Mouse (Mus musculus) MEL (cell line): ENCODE measurements around the gene Proser2.

ENCODE experiments used
- CTCF ChIP-seq, 3 experiments: IDR thresholded peaks in 2 of 3; conservative IDR thresholded peaks in 1 of 3; 2 replicates each; pipeline ENCODE4 v1.5.1; 2011 to 2012; ENCODE audit warnings: low read length in 3 of 3, low read depth in 2 of 3, mild to moderate bottlenecking in 2 of 3, improper control_type of control experiment in 1 of 3, inconsistent platforms in 1 of 3, mixed read lengths in 1 of 3, moderate library complexity in 1 of 3; ENCODE audit not compliant: control insufficient read depth in 1 of 3, insufficient read depth in 1 of 3, poor library complexity in 1 of 3, severe bottlenecking in 1 of 3
- E2F4 ChIP-seq: IDR thresholded peaks from 2 replicates; pipeline ENCODE4 v1.6.1; 2011; ENCODE audit warnings: low read depth, low read length, improper control_type of control experiment, borderline replicate concordance
- ELF1 ChIP-seq: IDR thresholded peaks from 2 replicates; pipeline ENCODE4 v1.6.1; 2014; ENCODE audit warnings: low read depth, mild to moderate bottlenecking, inconsistent platforms, low read length, improper control_type of control experiment, moderate library complexity
- HCFC1 ChIP-seq: IDR thresholded peaks from 2 replicates; pipeline ENCODE4 v1.6.1; 2012; ENCODE audit warnings: low read depth, mild to moderate bottlenecking, inconsistent platforms, low read length, improper control_type of control experiment, moderate library complexity
- JUND ChIP-seq: IDR thresholded peaks from 2 replicates; pipeline ENCODE4 v1.6.1; 2011; ENCODE audit warnings: low read depth, mild to moderate bottlenecking, improper control_type of control experiment, low read length
- MAX ChIP-seq: IDR thresholded peaks from 2 replicates; pipeline ENCODE4 v1.6.1; 2011; ENCODE audit warnings: low read length, improper control_type of control experiment
- MAZ ChIP-seq: IDR thresholded peaks from 2 replicates; pipeline ENCODE4 v1.6.1; 2012; ENCODE audit warnings: low read depth, mild to moderate bottlenecking, inconsistent platforms, low read length, improper control_type of control experiment
- RCOR1 ChIP-seq: IDR thresholded peaks from 2 replicates; pipeline ENCODE4 v1.6.1; 2012; ENCODE audit warnings: low read depth, mild to moderate bottlenecking, inconsistent platforms, low read length, improper control_type of control experiment
- TAL1 ChIP-seq: IDR thresholded peaks from 2 replicates; pipeline ENCODE4 v1.6.1; 2012; ENCODE audit warnings: mild to moderate bottlenecking, inconsistent platforms, low read length, moderate library complexity, mixed read lengths
- TCF12 ChIP-seq: IDR thresholded peaks from 2 replicates; pipeline ENCODE4 v1.6.1; 2014; ENCODE audit warnings: low read depth, mild to moderate bottlenecking, inconsistent platforms, low read length, improper control_type of control experiment, moderate library complexity
- USF1 ChIP-seq: IDR thresholded peaks from 2 replicates; pipeline ENCODE4 v1.6.1; 2014; ENCODE audit warnings: low read depth, mild to moderate bottlenecking, inconsistent platforms, low read length, improper control_type of control experiment, moderate library complexity
- USF2 ChIP-seq, 2 experiments: IDR thresholded peaks; 2 replicates each; pipeline ENCODE4 v1.6.1; 2011 to 2012; ENCODE audit warnings: improper control_type of control experiment in 2 of 2, low read length in 2 of 2, borderline replicate concordance in 1 of 2, inconsistent platforms in 1 of 2, low read depth in 1 of 2, mild to moderate bottlenecking in 1 of 2; ENCODE audit not compliant: insufficient read depth in 1 of 2
- ZKSCAN1 ChIP-seq: IDR thresholded peaks from 2 replicates; pipeline ENCODE4 v1.6.1; 2012; ENCODE audit warnings: low read depth, mild to moderate bottlenecking, inconsistent platforms, low read length, improper control_type of control experiment, moderate library complexity
- ZMIZ1 ChIP-seq: IDR thresholded peaks from 2 replicates; pipeline ENCODE4 v1.6.1; 2012; ENCODE audit warnings: low read depth, mild to moderate bottlenecking, inconsistent platforms, low read length, improper control_type of control experiment, moderate library complexity

DNA sequence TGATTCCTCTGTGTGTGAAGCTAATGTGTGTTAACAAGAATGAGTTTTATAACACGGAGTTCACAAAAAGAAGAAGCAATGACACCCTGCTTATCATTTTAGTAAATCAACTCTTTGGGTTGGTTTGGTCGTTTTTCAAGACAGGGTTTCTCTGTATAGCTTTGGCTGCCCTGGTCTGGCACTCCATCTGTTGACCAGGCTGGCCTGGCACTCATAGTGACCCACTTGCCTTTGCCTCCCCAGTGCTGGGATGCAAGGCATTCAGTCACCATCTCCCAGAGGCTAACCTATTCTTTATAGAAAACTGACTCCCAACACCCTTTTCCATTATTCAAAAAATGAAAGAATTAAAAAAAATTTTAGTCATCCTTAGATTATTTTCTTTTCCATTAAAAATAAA is 8.9 kb downstream of the Proser2 start:
- no peak for TF ChIP-seq MAZ
- no peak for TF ChIP-seq E2F4
- TF ChIP-seq TCF12: no peak
- TF ChIP-seq TAL1: no peak
- no peak for TF ChIP-seq CTCF (IDR thresholded peaks at IDR 0.05 in 2 of 3, conservative IDR thresholded peaks at IDR 0.05 in 1 of 3; ENCODE audit: control insufficient read depth in 1 of 3, insufficient read depth in 1 of 3, low read depth in 2 of 3, low read length in 3 of 3, poor library complexity in 1 of 3, severe bottlenecking in 1 of 3)
- no peak for TF ChIP-seq MAX
- TF ChIP-seq RCOR1: no peak
- no peak for TF ChIP-seq JUND
- no peak for TF ChIP-seq ELF1
- TF ChIP-seq USF2 (IDR thresholded peaks at IDR 0.05; ENCODE audit: borderline replicate concordance in 1 of 2, insufficient read depth in 1 of 2, low read depth in 1 of 2, low read length in 2 of 2): no peak
- TF ChIP-seq ZMIZ1: no peak
- TF ChIP-seq USF1: no peak
- no peak for TF ChIP-seq ZKSCAN1
- no peak for TF ChIP-seq HCFC1
